Mouse (Mus musculus) thymus, postnatal 4 days (tissue): ENCODE data around the gene Hspa1l.
"Not testable (repeated sequence)": the region's sequence is repeated elsewhere in the genome, so short reads cannot be mapped to it uniquely, and the experiment has no call there.

Experiments
- DNase-seq: peaks from one replicate; pipeline ENCODE4 v3.0.0; 2021

Hspa1l gene

DNA sequence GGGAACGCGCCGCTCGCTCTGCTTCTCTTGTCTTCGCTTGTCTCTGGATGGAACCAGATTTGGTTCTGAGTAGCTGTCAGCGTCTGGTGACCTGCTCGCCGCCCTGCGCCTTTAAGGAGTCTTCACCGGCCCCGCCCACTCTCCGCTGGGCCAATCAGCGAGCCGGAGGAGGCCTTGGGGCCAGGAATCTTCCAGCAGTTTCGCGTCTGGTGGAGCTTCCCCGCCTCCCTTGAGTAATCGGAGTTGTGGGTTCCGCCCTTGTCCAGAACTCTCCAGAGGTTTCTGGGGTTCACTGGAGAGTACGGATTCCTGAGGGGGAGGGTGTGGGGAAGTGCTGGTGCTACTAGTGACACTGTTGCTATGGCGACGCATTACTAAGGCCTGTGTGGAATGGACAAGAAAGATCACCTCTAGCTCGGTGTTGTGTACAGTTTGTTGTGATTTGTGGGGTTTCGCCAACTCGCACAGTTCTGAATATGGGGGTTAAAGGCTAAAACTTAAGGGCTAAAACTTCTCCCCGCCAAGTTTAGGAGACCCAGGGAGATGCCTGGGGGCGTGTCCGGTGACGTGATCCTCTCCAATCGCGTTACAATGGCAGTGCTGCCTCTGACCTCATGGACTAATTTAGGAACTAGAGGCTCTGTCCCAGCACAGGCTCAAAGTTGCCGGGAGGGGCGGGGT lies at the start of gene Hspa1l, which contains the start of gene Hspa1a:
Gene Hspa1l, plus strand, starts transcription at position 635 of the 681 bp plus-strand sequence.
Gene Hspa1a, minus strand, starts transcription at position 88 of the 681 bp plus-strand sequence.
- peak; percentile 66 for DNase-seq

DNA sequence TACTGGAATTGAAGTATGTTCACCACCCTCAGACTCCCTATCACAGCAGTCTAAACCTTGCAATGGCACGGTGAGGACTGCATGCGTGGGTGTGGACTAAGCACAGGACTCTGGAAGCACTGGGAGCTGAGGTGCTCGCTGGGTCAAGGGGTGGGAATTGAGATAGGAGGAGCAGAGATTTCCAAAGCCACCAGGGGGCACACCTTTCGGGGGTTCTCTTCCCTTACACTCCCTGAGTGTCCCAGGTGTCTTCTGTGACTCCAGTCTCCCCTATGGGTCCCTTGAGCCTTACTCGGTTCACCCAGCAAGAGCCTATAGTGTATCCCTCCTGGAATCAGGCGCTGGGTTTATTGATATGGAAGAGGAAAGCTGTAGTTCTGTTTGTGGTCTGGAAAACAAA lies 49.6 kb upstream of the Hspa1l start:
- DNase-seq, result peak; percentile 68

DNA sequence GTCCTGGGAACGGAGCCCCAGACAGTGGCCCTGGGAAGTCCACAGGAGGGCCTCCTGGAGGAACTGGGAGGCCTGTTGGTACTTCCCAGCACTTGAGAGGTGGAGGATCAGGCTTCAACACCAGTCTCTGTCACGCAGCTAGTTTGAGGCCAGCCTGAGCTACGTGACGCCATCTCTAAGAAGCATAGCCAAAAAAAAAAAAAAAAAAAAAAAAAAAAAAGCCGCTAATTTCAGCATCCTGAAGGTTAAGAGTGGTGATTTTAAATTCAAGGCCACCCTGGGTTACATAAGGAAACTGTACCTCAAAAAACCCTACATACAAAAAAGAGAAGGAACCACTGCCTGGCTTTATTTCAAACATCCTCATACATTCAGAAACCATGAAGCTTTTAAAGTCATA lies 48.2 kb upstream of the Hspa1l start:
- DNase-seq, result no peak

DNA sequence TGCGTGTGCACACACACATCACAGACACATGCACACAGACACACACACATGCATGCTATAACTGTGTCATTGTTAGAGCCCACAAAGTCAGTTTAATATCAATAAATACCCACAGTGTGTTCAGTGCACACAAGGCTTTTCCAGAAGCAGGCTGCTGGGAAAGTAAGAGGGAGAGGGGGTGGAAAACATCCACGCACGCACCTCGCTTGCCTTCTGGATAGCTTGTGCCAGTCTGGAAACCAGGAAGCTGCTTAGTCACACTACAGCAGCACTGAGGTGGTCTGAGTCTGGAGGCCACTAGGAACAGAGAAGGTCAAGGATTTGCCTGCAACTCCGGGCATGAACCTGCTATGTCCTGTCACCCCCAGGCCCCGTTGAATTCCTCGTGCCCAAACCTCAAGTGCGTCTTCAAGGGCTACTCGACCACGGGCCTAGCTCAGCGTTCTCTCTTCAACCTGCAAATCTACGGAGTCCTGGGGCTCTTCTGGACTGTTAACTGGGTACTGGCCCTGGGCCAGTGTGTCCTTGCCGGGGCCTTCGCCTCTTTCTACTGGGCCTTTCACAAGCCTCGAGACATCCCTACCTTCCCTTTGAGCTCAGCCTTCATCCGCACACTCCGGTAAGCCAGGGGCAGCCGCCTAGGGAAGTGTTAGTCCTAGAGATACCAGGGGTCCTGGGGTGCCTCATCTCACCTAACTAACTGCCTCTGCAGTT lies 45.0 kb upstream of the Hspa1l start:
- DNase-seq, result no peak

DNA sequence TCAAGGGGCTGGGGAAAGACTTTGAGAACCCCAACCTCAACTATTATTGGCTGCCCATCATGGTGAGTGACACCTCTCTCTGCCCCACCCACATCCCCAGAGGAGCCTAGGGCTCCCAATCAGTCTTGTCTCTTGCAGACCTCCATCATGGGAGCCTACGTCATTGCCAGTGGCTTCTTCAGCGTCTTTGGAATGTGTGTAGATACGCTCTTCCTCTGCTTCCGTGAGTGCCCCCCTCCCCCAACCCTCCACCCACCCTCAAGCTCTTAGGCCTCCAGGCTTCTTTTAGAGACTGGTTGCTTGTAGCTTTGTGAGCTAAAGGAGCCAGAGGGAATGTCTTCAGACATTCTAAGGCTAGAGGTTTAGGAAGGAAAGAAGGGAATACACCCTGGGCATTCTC lies 43.7 kb upstream of the Hspa1l start:
- no peak for DNase-seq

DNA sequence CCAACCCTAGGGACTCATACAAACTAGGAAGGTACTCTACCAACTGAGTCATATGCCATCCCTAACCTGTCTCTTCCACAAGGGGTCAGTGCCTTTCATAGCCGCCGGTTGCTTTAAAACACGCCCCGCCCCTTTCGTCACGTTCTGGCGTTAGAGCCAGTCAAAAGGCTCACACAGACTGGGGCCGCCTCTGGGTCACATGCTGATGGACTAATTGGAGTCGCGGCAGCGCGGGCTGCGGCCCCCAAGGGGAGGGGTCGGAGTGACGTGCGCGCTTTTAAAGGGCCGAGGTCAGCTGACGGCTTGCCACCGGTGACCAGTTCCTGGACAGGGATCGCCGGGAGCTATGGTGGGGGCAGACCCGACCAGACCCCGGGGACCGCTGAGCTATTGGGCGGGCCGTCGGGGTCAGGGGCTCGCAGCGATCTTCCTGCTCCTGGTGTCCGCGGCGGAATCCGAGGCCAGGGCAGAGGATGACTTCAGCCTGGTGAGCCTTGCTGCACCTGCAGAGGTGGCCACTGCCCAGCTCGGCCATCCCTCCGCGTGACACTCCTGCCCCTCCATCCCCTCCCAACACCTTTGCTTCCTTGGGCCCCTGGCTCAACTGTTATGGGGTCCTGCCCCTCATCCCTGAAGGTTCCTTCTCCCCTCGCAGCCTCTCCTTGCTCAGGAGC lies 41.3 kb upstream of the Hspa1l start, which contains the start of gene Neu1:
Gene Neu1, plus strand, starts transcription at position 193 of the 674 bp plus-strand sequence.
- peak; percentile 96 for DNase-seq

DNA sequence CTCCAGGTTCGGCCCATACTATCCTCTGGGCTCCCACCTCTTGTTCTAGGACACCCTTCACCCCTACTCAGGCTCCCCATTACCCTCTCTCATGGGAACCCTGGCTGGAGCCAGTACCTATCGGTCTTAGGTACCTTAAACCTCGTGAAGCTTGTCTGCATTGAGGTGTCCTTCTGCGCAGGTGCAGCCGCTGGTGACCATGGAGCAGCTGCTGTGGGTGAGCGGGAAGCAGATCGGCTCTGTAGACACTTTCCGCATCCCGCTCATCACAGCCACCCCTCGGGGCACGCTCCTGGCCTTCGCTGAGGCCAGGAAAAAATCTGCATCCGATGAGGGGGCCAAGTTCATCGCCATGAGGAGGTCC lies 40.8 kb upstream of the Hspa1l start:
- peak; percentile 64 for DNase-seq

DNA sequence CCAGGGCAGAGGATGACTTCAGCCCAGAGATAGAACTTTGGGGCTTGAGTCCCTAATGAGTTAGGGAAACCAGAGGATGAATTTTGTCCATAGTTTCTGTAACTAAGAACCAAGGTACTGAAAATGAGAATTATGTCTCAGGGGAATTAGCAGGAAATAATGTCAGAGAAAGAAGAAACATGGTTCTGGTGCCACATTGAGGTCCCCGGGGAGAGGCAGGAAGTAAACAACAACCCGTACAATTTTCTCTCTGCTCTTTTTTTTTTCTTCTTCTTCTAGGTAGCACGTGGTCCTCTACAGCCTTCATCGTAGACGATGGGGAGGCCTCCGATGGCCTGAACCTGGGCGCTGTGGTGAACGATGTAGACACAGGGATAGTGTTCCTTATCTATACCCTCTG lies 40.2 kb upstream of the Hspa1l start:
- DNase-seq, result peak; percentile 38

DNA sequence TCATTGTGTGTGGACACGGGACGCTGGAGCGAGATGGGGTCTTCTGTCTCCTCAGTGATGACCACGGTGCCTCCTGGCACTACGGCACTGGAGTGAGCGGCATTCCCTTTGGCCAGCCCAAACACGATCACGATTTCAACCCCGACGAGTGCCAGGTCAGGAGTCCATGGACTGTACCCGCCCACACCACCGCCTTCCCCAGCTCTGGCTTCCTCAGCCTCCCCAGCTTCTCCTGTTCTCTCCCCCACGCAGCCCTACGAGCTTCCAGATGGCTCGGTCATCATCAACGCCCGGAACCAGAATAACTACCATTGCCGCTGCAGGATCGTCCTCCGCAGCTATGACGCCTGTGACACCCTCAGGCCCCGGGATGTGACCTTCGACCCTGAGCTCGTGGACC lies 38.5 kb upstream of the Hspa1l start:
- DNase-seq, result no peak

DNA sequence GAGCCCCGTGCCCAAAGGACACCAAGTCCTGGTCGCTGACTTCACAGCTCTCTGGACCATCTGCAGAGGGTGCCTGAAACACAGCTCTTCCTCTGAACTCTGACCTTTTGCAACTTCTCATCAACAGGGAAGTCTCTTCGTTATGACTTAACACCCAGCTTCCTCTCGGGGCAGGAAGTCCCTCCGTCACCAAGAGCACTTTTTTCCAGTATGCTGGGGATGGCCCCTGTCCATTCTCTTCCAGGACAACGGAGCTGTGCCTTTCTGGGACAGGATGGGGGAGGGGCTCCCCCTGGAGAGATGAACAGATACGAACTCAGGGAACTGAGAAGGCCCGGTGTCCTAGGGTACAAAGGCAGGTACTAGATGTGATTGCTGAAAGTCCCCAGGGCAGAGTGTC lies 37.7 kb upstream of the Hspa1l start:
- DNase-seq, result no peak

DNA sequence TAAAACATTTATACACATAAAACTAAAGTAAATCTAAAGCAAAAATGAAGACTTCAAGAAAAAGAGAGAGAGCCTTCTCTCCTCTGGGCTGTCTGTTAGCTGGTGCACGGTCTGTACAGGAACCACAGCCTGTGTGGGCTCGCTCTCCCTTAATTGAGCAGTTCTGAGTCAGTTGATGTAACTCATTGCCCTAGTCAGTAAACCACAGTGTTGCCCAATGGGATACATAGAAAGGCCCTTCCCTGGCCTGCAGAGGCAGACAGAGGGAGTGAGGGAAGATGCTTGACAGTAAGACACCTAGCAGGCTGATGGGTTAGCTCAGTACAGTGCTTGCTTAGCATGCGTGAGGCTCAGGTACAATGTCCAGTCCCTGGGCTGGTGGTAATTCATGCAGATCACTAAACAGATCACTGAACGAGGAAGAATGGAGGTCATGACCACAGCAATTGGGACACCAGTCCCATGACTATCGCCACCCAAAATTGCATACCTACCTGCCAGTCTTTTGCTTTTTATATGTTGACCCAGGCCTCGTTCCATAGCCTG lies 34.5 kb upstream of the Hspa1l start:
- DNase-seq, result no peak

DNA sequence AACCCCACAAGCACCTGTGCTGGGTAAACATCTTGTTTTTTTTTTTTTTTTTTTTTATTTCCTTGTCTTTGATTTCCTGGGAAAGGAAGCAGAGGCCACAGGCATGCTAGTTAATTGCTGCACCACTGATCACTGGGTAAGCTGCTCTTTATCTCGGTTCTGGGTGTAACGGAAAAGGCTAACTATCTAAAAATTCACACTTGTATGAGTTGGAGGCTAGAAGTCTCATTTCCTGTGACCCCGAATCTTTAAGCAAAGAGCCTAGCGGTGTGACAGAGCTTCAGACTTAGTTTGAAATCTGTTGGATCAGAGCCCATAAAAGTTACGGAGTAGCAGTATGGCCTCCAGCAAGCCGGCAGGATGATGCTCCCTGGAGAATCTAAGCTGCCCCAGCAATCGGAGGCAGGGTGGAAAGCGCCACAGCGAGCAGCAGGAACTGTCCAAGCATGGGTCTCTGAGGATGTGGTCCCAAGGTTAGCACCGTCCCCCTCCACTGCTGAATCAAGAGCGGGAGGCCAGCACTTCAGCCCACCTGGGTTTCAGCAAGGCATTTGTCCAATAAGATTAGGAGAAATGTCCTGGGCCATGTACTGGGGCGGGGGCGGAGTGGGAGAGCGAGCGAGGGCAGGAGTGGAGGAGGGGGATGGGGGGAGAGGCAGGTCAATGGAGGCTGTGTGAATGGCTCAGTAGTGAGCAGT lies 31.0 kb upstream of the Hspa1l start:
- DNase-seq, result peak; percentile 26

DNA sequence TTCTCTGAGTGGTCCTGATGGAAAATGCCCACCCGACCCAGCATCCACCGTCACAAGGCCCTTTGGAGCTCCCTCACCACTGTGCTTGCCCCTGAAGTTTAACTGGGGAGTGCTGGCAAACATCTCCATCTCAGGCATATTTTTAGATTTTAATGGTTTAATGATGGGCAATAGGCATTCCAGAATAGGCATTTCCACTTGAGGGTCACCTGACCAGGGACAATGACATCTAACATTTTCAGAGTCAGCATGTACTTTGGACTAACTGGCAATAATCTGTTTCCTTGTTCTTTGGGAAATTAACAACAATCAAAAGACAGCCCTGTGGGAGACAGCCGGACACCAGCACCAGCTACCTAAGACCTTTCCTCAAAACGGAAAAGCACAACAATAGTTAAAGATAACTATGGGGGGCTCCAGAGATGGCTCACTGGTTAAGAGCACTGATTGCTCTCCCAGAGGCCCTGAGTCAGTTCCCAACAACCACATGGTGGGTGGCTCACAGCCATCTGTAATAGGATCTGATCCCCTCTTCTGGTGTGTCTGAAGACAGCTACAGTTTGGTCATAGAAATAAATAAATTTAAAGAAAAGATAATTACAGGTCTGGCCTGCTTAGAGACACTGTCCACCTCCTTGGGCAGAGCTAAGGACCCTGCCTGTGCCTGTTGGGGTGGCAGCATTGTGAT lies 29.2 kb upstream of the Hspa1l start:
- no peak for DNase-seq

DNA sequence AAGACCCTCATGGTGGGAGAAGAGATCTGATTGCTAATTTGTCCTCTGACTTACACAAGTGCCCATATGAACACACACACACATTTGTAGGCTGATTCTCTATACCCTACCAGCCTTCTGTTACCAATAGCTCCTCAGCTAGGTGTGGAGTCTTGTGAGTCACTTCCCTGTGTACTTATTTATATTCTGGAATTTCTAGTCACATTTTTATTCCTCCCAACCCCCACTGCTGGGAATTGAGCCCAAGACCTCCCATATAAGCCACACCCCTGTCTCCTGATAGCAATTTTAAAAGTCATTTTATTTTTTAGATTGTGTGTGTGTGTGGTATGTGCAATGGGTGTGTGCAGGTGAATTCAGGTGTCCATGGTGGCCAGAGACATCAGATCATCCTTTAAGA lies 28.1 kb upstream of the Hspa1l start:
- DNase-seq, result no peak

DNA sequence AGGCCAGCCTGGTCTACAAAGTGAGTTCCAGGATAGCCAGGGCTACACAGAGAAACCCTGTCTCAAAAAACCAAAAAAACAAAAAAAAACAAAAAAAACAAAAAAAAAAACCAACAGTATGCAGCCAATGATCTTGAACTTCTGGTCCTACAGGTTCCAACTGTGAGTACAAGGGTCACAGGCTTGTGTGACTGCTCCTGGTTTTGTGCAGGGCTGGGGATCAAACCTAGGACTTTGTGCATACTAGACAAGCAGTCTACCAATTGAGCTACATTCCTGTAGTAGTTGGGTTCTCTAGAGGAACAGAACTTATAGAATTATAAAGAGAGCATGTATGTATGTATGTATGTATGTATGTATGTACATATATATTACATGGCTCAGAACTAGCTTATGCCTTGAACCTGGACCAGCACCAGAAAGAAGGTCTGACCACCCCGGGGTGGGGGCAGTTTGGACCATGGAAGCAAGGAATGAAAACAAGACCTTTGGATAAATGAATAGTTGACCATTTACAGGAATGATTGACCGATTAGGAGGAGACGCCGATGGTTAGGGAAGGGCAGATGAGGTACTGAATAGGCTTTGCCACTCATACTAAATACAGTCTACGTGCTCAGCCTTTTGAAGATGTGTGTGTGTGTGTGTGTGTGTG lies 25.9 kb upstream of the Hspa1l start:
- no peak for DNase-seq

DNA sequence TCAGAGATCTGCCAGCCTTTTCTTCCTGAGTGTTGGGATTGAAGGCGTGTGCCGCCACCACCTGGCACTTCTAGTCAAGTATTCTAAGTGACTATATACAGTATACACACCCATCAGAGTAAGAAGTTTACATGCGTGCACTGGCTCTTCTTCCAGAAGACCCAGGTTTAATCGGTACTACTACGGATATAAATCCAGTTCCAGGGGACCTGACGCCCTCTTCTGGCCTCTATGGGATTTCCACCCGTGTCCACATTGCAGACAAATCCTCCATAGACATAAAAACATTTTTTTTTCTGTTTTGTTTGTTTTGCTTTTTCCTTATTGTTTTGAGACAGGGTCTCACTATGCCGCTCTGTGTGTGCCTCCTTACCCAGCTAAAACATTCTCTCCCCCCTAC lies 24.9 kb upstream of the Hspa1l start:
- peak; percentile 41 for DNase-seq

DNA sequence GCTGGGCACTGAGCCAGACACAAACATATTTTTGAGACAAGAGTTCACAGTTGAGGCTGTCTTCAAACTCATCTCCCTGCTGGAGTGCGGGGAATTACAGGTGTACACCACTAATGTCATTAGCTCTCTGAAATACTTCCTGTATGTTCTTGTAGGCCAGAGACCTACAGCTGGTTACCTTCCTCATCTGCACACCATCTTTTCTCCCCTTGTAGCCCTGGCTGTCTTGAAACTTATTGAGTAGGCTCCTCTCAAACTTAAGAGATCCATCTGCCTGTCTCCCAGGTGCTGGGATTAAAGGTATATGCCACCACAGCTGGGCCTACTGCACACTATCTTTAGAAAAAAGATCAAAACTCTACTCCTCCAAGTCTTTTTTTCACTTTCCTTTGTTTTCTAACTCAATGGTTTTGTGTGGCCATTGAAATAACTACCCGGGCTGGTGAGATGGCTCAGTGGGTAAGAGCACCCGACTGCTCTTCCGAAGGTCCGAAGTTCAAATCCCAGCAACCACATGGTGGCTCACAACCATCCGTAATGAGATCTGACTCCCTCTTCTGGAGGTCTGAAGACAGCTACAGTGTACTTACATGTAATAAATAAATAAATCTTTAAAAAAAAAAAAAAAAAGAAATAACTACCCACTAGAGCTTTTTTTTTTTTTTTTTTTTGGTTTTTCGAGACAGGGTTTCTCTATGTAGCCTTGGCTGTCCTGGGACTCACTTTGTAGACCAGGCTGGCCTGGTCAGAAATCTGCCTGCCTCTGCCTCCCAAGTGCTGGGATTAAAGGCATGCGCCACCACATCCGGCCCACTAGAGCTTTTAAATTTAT lies 23.6 kb upstream of the Hspa1l start:
- not testable (repeated sequence) for DNase-seq

DNA sequence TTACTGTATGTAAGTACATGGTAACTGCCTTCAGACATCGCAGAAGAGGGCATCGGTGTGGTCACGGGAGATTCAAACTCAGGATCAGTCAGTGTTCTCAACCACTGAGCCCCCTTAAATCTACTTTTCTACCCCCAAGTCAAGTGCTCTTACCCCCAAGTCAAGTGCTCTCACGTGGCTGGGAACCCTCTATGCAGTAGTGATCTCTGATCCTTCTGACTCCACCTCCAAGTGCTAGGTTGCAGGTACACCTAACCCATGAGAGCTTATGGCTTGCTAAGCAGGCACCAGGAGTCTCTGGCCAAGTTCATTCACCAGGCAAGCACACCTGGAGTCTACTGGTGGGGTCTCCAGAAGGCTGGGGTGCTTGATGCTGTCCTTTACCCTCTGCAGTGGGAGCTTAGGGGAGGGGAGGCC lies 22.9 kb upstream of the Hspa1l start:
- no peak for DNase-seq

DNA sequence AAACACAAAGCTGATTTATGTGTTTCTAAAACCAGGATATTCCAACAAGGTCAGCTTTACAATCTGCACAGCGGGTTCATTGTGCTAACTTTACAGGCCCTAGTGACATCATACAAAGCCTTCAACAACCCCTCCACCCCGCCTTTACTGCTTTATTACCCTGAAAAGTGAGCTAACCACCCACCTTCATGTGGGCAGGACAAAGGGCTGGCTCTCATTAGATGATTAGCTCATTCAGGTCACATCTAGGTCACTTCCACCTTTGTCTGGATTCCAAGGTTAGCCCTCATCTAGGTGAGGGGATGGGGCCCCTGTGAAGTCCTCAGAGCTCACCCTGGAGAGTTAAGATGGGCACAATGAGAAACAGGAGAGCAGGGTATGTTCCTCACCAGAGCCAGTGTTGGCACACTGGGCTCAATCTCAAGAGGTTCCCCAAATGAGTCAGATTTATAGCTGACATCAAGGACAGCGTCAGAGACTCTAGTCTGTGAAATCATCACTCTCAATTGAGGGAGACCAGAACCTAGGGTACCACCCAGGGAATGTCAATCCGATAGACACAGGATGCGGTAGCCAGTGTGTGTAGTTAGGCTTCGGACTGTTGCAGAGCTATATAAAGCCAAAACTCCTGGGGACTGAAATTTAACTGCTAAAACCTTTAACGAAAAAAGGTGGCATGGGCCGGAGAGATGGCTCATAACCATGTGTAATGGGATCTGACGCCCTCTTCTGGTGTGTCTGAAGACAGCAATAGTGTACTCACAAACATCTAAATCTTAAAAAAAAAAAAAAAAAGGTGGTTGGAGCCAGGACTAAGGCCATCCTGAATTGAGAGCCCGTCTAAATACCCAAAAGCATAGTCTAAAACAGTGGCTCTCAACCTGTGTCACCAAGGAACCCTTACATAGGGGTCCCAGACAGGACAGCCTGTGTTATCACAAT lies 21.7 kb upstream of the Hspa1l start:
- no peak for DNase-seq
